Mouse (Mus musculus) CH12.LX (cell line): ENCODE results near the gene Clcnka.

Experiments
- BHLHE40 ChIP-seq: IDR thresholded peaks from 2 replicates; pipeline ENCODE4 v1.6.1; 2011; ENCODE audit warnings: mild to moderate bottlenecking, low read depth, low read length, improper control_type of control experiment
- CHD2 ChIP-seq: IDR thresholded peaks from 2 replicates; pipeline ENCODE4 v1.6.1; 2011; ENCODE audit warnings: low read length, improper control_type of control experiment
- CTCF ChIP-seq, 2 experiments: IDR thresholded peaks in 1 of 2; conservative IDR thresholded peaks in 1 of 2; 2 replicates each; pipeline ENCODE4 v1.5.1; 2011 to 2012; ENCODE audit warnings: low read depth in 2 of 2, low read length in 2 of 2, improper control_type of control experiment in 1 of 2, inconsistent platforms in 1 of 2, mild to moderate bottlenecking in 1 of 2, moderate library complexity in 1 of 2
- E2F4 ChIP-seq: IDR thresholded peaks from 2 replicates; pipeline ENCODE4 v1.6.1; 2011; ENCODE audit warnings: low read depth, low read length, improper control_type of control experiment; ENCODE audit not compliant: insufficient replicate concordance
- EP300 ChIP-seq: IDR thresholded peaks from 2 replicates; pipeline ENCODE4 v1.6.1; 2011; ENCODE audit warnings: low read length, improper control_type of control experiment
- HCFC1 ChIP-seq: IDR thresholded peaks from 2 replicates; pipeline ENCODE4 v1.6.1; 2012; ENCODE audit warnings: low read depth, mild to moderate bottlenecking, inconsistent platforms, low read length, improper control_type of control experiment
- MAFK ChIP-seq: IDR thresholded peaks from 2 replicates; pipeline ENCODE4 v1.6.1; 2011; ENCODE audit warnings: low read length, improper control_type of control experiment; ENCODE audit not compliant: insufficient replicate concordance
- MYC ChIP-seq: IDR thresholded peaks from 2 replicates; pipeline ENCODE4 v1.6.1; 2011; ENCODE audit warnings: low read depth, mild to moderate bottlenecking, improper control_type of control experiment, low read length
- NELFE ChIP-seq: IDR thresholded peaks from 2 replicates; pipeline ENCODE4 v1.6.1; 2011; ENCODE audit warnings: low read depth, low read length, improper control_type of control experiment
- PAX5 ChIP-seq: IDR thresholded peaks from 2 replicates; pipeline ENCODE4 v1.6.1; 2012; ENCODE audit warnings: low read length, inconsistent platforms, mixed read lengths
- POLR2A ChIP-seq: IDR thresholded peaks from 2 replicates; pipeline ENCODE4 v1.6.1; 2011; ENCODE audit warnings: low read depth, mild to moderate bottlenecking, improper control_type of control experiment, low read length
- TCF12 ChIP-seq: IDR thresholded peaks from 2 replicates; pipeline ENCODE4 v1.6.1; 2014; ENCODE audit warnings: low read depth, mild to moderate bottlenecking, inconsistent platforms, low read length, improper control_type of control experiment
- UBTF ChIP-seq: IDR thresholded peaks from 2 replicates; pipeline ENCODE4 v1.6.1; 2012; ENCODE audit warnings: low read depth, mild to moderate bottlenecking, inconsistent platforms, low read length, improper control_type of control experiment, moderate library complexity

DNA sequence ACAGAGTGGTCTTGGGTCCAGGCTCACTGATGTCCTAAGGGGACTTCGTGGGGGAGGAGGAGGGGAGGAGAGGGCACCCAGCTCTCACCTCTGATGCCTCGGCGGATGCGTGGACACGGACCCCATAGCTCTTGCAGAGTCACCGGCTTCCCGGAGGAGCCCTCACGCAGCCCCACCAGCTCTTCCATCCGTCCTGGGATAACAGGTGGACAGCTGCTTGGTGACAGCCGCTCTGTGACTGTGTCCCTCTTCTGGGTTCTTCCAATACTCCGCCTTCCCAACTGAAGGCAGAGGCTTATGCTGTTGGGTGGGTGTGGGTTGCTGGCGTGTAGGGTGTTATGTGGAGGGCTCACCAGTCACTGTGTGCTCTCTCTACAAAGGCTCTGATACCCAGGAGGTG, 663 bp downstream of the Clcnka start:
- TF ChIP-seq CTCF (conservative IDR thresholded peaks at IDR 0.05 in 1 of 2, IDR thresholded peaks at IDR 0.05 in 1 of 2; ENCODE audit: low read depth in 2 of 2, low read length in 2 of 2) = no peak
- TF ChIP-seq BHLHE40 = no peak
- no peak for TF ChIP-seq HCFC1
- no peak for TF ChIP-seq EP300
- no peak for TF ChIP-seq NELFE
- TF ChIP-seq POLR2A = no peak
- no peak for TF ChIP-seq PAX5
- TF ChIP-seq MAFK = no peak
- TF ChIP-seq MYC = no peak
- no peak for TF ChIP-seq TCF12
- TF ChIP-seq CHD2 = no peak
- no peak for TF ChIP-seq UBTF
- no peak for TF ChIP-seq E2F4
